Mouse (Mus musculus) natural killer cell, adult 2 months (primary cell): ENCODE data around the gene Cdhr3.
"Not testable (repeated sequence)": the region's sequence is repeated elsewhere in the genome, so short reads cannot be mapped to it uniquely, and the experiment has no call there.

Experiments
- DNase-seq, 2 experiments: peaks; one replicate each; pipeline ENCODE4 v3.0.0; 2022; ENCODE audit warnings: low spot score in 2 of 2

The Cdhr3 gene

DNA sequence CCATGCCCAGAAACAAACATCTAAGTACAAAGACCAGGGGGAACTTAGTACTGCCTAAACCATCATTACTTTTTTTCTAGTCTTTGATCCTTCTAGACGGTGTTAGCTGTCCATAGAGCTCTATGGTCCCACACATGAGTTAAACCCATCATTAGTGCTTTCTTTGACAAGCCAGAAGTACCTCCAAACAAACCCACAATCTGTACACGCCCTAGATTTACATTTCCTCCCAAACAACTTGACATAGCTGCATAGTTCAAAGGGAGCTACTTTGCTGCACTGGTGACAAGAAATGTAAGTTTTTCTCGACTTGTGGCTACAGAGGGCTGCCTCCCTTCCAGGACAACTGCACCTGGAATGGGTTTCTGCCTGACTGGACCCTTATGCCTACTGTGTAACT is 16.4 kb downstream of the Cdhr3 start:
- DNase-seq, result no peak

DNA sequence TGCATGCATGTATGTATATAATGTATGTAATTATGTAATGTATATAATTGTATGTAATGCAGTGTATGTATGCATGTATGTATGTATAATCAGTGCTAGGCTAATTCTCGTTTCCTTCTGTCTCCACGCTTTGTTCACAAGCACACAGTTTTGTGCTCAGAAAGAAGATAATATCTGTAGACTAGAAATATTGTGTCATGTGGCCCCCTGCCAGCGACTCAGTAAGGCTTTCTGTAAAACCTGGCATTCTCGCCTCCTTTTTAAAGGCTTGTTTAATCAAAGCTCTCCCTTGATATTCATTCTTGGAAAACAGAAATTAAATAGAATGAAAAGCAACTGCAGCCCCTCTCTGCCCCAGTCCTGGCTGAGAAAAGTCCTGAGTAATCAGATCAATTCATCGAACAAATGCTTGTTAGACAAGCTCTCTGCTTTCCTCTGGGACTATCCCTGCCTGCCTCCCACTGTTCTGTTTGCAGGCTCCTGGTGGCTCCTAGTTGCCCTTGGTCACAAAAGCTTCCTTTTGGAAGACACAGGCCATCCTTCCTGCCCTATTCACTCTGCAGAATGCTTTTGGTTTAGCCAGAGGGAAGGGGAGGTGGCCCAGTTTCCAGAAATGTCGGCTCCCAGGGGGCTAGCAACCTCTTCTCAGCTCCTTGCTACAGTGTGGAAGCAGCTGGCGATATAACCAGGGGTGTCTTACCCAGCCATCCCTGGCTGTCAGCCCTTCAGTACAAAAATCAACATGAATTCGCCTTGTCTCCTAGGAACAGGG is 20.6 kb downstream of the Cdhr3 start:
- DNase-seq, result no peak

DNA sequence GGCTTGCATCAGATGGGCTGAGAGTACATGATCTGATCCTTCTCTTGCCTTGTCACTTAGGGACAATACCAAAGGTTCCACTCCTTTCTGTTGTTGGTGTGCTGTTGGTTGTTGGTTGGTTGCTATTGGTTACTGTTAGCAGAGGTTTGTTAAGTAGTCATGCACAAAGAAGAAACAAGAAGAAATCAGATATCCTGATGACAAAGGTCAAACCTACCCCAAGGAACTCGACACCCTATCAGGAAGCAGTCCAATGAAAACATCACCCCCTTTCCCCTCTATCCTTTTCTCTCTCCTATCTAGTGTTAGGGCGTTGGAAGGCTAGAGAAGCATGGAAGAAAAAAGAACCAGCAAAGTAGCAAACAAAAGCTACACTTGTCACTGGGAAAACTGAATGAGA is 23.7 kb downstream of the Cdhr3 start:
- DNase-seq, result no peak

DNA sequence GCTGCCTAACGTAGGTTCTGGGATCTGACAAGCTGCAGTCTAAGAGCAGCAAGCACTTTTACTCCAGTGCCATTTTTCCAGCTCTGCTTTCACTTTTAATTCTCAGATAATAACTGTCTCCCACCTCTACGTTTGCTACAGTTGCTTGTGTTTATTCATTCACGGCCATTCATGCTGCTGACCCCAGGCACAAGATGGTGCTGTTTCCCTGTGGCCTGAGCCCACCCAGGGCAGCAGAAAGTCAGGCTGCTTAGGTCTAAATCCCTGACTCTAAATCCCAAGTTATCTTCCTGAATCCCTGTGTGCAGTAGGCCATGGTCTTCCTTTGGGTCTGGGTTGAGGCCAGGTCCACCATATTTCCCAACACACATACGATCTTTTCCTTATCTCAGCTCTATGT is 26.3 kb downstream of the Cdhr3 start:
- no peak for DNase-seq

DNA sequence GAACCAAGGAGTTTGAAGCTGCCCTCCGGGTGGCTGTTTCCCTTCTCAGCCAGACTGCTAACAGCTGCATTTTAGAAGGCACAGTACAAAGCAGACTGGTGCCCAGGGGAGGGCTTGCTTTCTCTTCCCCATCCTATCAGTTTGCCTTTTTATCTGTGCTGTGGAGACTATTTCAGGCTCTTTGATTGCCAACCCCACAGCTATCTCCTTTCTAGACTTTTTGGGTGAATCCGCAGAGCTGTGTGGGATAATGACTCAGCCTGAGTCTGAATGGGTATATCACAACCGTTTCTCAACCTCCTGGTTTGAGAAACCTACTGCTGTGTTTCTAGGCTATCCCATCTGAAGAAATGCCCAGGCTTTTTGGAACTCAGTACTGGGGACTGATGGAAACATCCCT is 27.5 kb downstream of the Cdhr3 start:
- no peak for DNase-seq

DNA sequence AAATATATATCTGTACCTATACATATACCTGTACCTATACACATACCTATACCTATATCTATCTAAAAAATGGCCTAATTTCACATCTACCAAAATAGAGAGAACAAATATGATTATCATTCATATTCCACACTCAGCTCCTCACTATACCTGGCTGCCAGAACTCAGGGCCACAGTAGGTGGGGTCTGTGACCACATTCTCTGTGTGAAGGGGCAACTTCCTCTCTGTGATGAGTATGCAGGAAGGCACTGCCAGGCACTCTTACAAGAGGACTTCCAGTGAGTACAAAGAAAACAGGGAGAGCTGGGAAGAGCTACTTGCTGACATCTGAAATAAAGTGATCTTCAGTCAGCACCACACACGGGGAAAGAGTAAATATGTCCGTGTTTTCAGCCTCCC is 28.4 kb downstream of the Cdhr3 start:
- DNase-seq, result no peak

DNA sequence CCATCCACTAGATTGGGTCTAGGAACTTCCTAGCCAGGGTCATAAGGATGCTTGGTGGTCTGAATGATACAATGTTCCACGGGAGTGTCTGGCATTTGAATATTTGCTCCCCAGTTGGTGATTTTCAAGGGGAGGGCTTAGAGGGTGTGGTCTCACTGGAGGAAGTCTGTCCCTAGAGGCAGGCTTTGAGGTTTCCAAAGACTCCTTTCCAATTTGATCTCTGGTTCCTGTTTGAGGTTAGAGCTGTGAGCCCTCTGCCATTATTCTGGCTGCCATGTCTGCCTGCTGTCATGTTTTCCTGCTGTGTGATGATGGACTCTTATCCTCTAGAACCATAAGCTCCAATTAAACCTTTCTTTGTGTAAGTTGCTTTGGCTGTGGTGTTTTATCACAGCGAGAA is 29.4 kb downstream of the Cdhr3 start:
- DNase-seq, result no peak

DNA sequence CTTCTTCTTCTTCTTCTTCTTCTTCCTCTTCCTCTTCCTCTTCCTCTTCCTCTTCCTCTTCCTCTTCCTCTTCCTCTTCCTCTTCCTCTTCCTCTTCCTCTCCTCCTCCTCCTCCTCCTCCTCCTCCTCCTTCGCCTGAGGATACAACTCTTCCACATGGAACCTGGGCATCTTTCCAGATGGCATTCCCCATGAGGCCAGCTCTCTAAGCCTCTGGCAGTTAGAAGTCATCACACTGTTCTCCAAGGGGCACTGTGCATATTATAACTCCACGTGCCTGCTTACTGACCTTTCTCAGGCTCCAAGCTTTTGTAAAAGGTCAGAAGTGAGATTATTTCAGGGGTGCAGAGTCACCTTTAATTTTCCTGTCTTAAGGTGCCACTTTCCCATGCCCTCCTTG is 30.3 kb downstream of the Cdhr3 start:
- not testable (repeated sequence) for DNase-seq

DNA sequence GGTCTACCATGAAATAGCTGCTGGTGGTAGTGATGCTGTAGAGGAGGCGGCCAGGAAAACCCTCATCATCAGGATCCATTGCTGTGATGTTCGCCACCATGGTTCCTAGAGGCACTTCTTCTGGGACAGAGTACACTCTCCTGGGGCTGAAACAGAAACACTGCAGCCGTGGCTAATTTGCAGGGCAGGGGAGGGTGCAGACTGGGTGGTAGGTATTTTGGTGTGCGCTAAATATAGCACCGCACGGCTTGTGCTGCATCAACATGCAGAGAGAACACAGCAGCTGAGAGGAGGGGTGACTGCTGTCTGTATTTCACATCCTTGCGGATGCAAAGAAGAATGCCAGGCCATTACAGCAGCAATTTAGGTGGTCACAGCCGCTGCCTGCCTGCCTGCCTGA is 31.0 kb downstream of the Cdhr3 start:
- no peak for DNase-seq

DNA sequence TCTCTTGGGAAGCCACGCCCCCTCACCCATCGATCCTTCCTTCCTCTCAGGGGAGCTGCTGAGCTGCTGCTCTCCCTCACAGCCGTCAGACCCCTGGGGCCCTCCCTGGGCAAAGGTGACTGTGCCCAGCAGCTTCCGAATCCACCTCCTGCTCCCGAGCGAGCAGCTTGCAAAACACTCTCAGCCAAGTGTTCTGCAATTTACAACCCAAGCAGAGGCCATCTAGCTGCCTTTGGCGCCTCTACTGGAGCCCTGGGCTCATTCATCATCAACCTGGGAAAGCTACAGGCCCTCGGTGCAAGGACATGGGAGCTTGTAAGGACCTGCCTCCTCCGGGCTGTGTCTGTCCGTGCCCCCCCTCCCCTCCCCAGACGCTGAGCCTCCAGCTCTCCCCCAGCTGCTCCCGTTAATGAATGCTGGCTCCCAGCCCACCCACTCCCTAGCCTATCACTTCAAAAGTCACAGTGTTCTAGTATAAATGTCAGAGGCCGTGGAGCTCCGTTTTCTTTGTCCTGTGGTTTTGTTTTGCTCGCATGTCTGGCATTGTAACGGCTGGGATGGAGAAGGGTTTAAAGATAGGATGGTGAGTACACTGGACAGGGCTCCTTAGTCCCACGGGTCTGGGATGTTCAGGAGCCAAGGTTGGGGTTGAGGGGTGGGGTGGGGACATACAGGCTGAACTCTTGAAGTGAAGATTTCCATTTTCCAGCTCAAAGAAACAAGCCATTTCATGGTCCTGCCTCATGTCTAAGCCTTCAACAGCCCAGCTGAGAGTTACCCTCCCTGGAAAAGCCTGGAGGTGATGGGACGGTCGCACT is 35.2 kb downstream of the Cdhr3 start:
- peak in 1 of 2 experiments; percentile 3 for DNase-seq

GRCm38 (mm10) chr12:33056574-33056973 is 36.1 kb downstream of the Cdhr3 start:
- DNase-seq, result no peak

GRCm38 (mm10) chr12:33056074-33056473 is 36.6 kb downstream of the Cdhr3 start:
- no peak for DNase-seq

- no peak for DNase-seq
Measured at GRCm38 (mm10) chr12:33053746-33054145, 38.9 kb downstream of the Cdhr3 start.

DNA sequence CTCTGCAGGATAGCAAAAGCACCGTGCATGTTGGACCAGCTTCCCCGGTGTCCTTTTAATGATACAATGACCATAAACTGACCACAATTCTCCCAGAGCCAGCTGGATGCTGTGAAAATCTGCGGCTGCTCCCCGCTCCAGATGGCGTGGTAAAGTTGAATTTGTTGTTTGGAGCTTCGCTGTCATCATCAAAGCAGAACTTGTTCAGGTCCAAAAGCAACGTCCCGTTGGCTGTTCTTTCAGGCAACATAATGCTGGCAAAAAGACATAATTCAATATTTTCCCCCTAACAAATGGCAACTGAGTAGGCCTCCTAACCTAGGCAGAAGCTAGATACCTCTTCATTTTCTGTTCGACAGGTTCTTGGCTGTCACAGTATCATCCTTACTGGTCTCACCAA is 39.4 kb downstream of the Cdhr3 start:
- DNase-seq, result no peak

DNA sequence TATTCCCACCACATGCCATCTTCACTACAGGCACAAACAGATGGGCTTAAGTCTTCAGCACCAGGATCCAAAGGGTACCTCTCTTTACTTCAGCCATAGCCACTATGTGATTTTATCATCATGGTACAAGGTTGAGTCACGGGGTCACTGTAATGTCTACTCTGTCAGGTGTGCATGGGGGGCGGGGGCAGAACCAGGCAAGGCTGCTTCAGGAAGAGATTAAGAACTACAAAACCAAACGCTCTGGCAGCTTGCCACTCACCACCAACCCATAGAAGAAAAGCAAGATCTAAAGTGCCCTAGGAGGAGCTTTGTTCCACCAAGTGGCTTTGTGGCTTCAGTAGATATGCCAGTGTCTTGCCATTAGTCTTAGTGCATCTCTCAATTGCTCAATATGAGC is 44.3 kb downstream of the Cdhr3 start:
- no peak for DNase-seq

- no peak for DNase-seq
Measured at GRCm38 (mm10) chr12:33046434-33046833, 46.2 kb downstream of the Cdhr3 start.

- DNase-seq, result no peak
Measured at GRCm38 (mm10) chr12:33045533-33046361, 46.9 kb downstream of the Cdhr3 start.

GRCm38 (mm10) chr12:33041476-33041875 is 51.2 kb downstream of the Cdhr3 start:
- DNase-seq, result no peak

GRCm38 (mm10) chr12:33040811-33041210 is 51.9 kb downstream of the Cdhr3 start:
- DNase-seq, result no peak

- DNase-seq, result no peak
Measured at GRCm38 (mm10) chr12:33038676-33039075, 54.0 kb downstream of the Cdhr3 start.

GRCm38 (mm10) chr12:33035719-33036521 is 56.8 kb downstream of the Cdhr3 start:
- peak in 1 of 2 experiments; percentile 18 for DNase-seq
